Mouse (Mus musculus) limb, embryonic 10.5 days (tissue): ENCODE data around the gene Tppp2. TPM values are rescaled to one million over a fixed set of nuclear protein-coding genes. Genes with fewer than 3 reads are reported as not detected.
A peak's percentile ranks its signal among the peaks of the same experiment; 100 is the strongest.
"Not testable (repeated sequence)": the region's sequence is repeated elsewhere in the genome, so short reads cannot be mapped to it uniquely, and the experiment has no call there.

Source experiments
- DNase-seq: peaks from one replicate; pipeline ENCODE4 v3.0.0-alpha.2; 2017; ENCODE audit warnings: low spot score
- H3K27ac ChIP-seq: fragments of 300-500 bp; sonication (generic); 2 replicates; pipeline ENCODE4 v1.5.1; 2016; ENCODE audit warnings: mild to moderate bottlenecking
- H3K27me3 ChIP-seq: fragments of 300-500 bp; sonication (generic); 2 replicates; pipeline ENCODE4 v1.6.1; 2016; ENCODE audit warnings: low read depth, mild to moderate bottlenecking; ENCODE audit not compliant: poor library complexity, severe bottlenecking
- H3K36me3 ChIP-seq: fragments of 300-500 bp; sonication (generic); 2 replicates; pipeline ENCODE4 v1.6.1; 2016; ENCODE audit warnings: mild to moderate bottlenecking, moderate library complexity
- H3K4me1 ChIP-seq: fragments of 300-500 bp; sonication (generic); 2 replicates; pipeline ENCODE4 v1.6.1; 2016
- H3K4me3 ChIP-seq: fragments of 300-500 bp; sonication (generic); 2 replicates; pipeline ENCODE4 v1.5.1; 2016; ENCODE audit warnings: mild to moderate bottlenecking, moderate library complexity
- H3K9me3 ChIP-seq: fragments of 300-500 bp; sonication (generic); replicated peaks from 2 replicates; pipeline ENCODE4 v1.6.1; 2016; ENCODE audit warnings: mild to moderate bottlenecking
- WGBS: fragments of 180-500 bp; shearing (Covaris S2); methylation state at CpG from one replicate; pipeline ENCODE4 v1.1.7; 2016; 5-methylcytosine and 5-hydroxymethylcytosine counted together
- polyA plus RNA-seq: library from polyadenylated mRNA; unstranded; fragments of >200 nt; fragmentation: Nextera tagmentation; extraction: Ambion mirVana; gene quantifications from 2 replicates; pipeline ENCODE4 v1.2.1, GENCODE M21; 2016

Tppp2 gene
- polyA plus RNA-seq, 1 experiment from 2014 or later: not detected

GRCm38 (mm10) chr14:51913960-51914762, 4.1 kb upstream of the Tppp2 start, which contains the start of gene Ndrg2:
Gene Ndrg2 (minus strand): TSS chr14:51914158.
- peaks cover 23% of the 10 kb centered on the region for H3K4me1 ChIP-seq
- WGBS: 3% methylated on average over 23 of the region's 23 CpGs
- H3K27ac ChIP-seq: peak within 1 kb of the TSS; percentile 77
- H3K4me3 ChIP-seq: peak within 1 kb of the TSS; percentile 71
- H3K9me3 ChIP-seq: no peaks in the 10 kb centered on the region
- H3K27me3 ChIP-seq: peaks cover 47% of the 10 kb centered on the region
- DNase-seq: peak; percentile 59
- H3K36me3 ChIP-seq: no peaks in the 10 kb centered on the region

- no peak overlapping the region for H3K27ac ChIP-seq
- no peak for DNase-seq
- H3K36me3 ChIP-seq: no peaks in the 10 kb centered on the region
- H3K4me1 ChIP-seq: peaks cover 23% of the 10 kb centered on the region
- WGBS: 55% methylated on average over 3 of the region's 3 CpGs
- no peak overlapping the region for H3K4me3 ChIP-seq
- H3K9me3 ChIP-seq: no peaks in the 10 kb centered on the region
- H3K27me3 ChIP-seq: peaks cover 47% of the 10 kb centered on the region
Observed at GRCm38 (mm10) chr14:51915030-51915429, 3.2 kb upstream of the Tppp2 start.

DNA sequence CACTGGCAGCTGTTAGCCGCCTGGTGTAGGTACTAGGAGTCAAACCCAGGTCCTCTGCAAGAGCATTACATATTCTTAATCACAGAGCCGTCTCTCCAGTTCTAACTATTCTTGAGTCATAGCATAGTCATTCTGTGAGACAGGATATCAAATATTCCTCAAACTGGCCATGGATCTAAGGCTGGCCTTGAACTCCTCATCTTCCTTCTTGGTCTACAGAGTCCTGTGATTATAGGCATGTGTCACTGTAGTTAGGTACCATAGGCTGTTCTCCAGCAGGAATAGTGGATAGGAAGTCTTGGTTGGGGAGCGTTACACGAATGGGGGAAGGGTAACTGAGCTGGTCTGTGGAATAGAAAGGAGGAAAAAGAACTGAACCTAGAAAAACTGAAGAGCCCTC, 1.7 kb upstream of the Tppp2 start:
- no peak for DNase-seq
- Histone ChIP-seq H3K36me3 (no peaks in the 10 kb centered on the region), H3K4me1 (peaks cover 23% of the 10 kb centered on the region), H3K27ac (no peak overlapping the region), H3K9me3 (no peaks in the 10 kb centered on the region), H3K4me3 (no peak overlapping the region), H3K27me3 (peaks cover 32% of the 10 kb centered on the region)
- WGBS: 89% methylated on average over 4 of the region's 4 CpGs

DNA sequence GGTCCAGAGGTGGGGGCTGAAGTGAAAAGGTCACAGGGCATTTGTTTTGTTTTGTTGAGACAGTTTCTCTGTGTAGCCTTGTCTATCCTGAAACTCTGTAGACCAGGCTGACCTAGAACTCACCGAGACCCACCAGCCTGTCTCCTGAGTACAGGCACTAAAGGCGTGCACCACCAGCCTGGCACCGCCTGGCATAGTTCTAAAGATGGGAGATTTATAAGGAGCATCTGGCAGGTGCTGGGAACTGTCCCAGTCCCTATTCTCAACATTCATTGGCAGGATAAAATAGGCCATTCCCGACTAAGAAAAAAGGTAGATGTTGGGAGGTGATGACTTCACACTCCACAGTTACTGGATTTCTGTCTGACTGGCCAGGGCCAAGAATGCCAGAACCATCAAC, 741 bp downstream of the Tppp2 start:
- WGBS: 83% methylated on average over 4 of the region's 4 CpGs
- Histone ChIP-seq H3K36me3 (no peaks in the 10 kb centered on the region), H3K9me3 (no peaks in the 10 kb centered on the region), H3K27ac (no peak overlapping the region), H3K4me1 (peaks cover 7% of the 10 kb centered on the region), H3K27me3 (peaks cover 7% of the 10 kb centered on the region), H3K4me3 (no peak overlapping the region)
- DNase-seq: no peak

DNA sequence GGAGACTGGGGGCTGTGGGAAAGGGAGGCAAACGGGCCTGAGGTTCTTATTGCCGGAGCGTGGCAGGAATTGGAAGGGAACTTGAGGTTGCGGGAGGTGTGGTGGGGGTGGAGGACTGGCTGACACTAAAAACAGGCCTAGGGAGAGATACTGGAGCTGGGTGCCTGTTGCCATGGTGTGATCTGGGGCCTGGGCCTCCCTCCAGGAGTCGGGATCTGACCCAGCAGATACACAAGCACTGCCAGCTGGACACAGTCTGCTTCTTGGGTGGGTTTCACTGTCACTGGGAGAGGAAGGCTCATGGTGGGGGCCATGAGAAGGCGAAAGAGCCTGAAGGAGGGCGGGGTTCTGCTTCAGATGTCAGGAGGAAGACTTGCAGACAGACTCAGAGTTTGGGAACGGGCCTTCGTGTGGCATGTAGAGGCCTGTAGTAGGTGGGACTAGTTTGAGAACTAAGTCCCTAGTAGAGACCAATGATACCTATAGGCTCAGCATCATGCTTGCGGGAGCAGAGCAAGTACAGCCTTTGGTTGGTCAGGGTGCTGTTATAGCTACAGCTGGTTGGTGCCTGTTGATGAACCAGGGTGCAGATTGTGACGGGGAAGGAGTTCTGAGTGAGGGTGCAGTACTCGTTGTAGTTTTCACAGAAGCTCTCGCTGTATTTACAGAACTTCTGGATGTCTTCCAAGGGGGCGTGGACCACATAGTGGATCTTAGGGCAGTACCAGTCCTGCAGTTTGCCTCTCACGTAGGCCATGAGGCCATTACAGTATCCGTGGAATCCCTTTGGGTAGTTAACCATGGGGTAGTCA, 3.7 kb downstream of the Tppp2 start:
- no peak for DNase-seq
- Histone ChIP-seq H3K27ac (no peak overlapping the region), H3K9me3 (no peaks in the 10 kb centered on the region), H3K36me3 (no peaks in the 10 kb centered on the region), H3K4me1 (no peaks in the 10 kb centered on the region), H3K27me3 (no peaks in the 10 kb centered on the region), H3K4me3 (no peak overlapping the region)
- WGBS: 84% methylated on average over 16 of the region's 16 CpGs

DNA sequence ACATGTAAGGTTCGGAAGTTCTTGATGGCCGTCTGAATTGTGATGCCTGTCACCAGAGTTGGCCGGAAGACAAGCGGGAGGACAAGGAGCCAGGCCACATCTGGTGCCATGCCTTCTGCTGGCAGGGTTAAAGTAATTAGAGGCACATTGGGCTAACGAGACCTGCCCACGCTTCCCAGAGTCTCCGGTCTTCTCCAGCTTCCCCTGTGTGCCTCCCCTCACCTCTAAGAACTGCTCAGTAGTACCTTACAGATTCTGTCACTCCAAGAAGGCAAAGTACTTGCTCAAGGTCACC, 4.3 kb downstream of the Tppp2 start, which contains the start of gene Rnase13:
TSS of gene Rnase13 (minus strand) at position 203 of the 295 bp plus-strand sequence.
- WGBS: 91% methylated on average over 7 of the region's 7 CpGs
- Histone ChIP-seq H3K36me3 (no peaks in the 10 kb centered on the region), H3K27ac (no peak within 1 kb of the TSS), H3K27me3 (no peaks in the 10 kb centered on the region), H3K9me3 (no peaks in the 10 kb centered on the region), H3K4me3 (no peak within 1 kb of the TSS), H3K4me1 (no peaks in the 10 kb centered on the region)
- DNase-seq: no peak

DNA sequence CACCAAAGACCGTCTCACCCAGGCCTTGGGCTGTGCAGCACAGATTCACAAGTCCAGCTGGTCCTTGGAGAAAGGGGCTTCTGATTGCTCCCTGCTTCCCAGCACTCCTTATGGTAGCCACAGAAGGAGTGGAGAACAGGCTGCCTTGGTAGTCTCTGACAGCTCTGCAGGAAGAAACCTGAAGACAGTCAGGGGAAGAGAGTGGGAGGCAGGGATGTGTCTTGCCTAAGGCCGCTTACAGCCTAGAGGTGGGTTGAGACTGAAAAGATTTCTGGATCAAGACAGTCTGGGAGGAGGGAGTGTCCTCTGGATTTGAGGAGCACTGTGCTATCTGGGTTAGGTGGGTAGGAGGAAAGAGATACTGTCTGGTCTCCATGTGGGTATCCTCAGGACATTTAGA, 4.7 kb downstream of the Tppp2 start:
- no peak overlapping the region for H3K4me3 ChIP-seq
- no peak overlapping the region for H3K27ac ChIP-seq
- no peaks in the 10 kb centered on the region for H3K27me3 ChIP-seq
- no peaks in the 10 kb centered on the region for H3K4me1 ChIP-seq
- no peak for DNase-seq
- 88% methylated on average over 2 of the region's 2 CpGs for WGBS
- no peaks in the 10 kb centered on the region for H3K9me3 ChIP-seq
- no peaks in the 10 kb centered on the region for H3K36me3 ChIP-seq

DNA sequence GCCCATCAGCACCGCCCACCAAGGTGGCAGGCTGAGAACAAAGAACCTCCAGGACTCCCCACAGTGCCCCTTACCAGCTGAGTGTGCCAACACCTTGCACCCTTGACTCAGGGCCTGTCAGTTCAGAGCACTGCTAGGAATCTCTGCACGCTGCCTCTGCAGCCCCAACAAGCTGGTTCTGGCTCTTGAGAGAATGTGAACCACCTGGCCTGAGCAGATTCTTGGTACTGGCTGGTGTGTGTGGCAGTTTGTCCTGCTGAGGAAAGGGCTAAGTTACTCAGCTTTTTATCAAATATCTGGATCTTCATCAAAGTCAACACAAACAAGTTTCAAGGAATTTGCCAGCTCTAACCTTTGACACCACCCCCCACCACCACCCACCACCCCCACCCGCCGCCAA, 5.3 kb downstream of the Tppp2 start:
- Histone ChIP-seq H3K27ac (no peak overlapping the region), H3K9me3 (no peaks in the 10 kb centered on the region), H3K36me3 (no peaks in the 10 kb centered on the region), H3K27me3 (no peaks in the 10 kb centered on the region), H3K4me3 (no peak overlapping the region), H3K4me1 (no peaks in the 10 kb centered on the region)
- WGBS: 75% methylated on average over 4 of the region's 4 CpGs
- no peak for DNase-seq

DNA sequence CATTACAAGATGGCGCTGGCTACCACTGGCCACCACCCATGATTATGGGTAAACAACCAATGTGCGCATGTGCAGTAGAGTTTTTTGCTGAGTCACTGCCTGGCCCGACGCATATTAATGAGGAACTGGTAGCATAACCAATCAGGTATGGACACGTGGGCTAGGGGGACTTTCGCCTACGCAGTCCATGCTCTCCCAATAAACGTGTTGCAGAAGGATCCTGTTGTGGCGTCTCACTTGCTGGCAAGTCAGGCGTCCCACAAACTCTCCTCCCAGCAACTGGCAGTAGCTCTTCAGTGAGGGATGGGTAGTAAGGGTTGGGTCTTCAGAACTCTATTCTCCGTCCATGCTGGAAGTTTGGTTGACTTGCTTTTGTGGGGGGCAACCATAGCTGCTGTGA, 8.7 kb downstream of the Tppp2 start:
- not testable (repeated sequence) for H3K9me3 ChIP-seq, H3K4me1 ChIP-seq, H3K27ac ChIP-seq, H3K27me3 ChIP-seq, H3K4me3 ChIP-seq, DNase-seq, H3K36me3 ChIP-seq
- WGBS: 92% methylated on average over 11 of the region's 11 CpGs

DNA sequence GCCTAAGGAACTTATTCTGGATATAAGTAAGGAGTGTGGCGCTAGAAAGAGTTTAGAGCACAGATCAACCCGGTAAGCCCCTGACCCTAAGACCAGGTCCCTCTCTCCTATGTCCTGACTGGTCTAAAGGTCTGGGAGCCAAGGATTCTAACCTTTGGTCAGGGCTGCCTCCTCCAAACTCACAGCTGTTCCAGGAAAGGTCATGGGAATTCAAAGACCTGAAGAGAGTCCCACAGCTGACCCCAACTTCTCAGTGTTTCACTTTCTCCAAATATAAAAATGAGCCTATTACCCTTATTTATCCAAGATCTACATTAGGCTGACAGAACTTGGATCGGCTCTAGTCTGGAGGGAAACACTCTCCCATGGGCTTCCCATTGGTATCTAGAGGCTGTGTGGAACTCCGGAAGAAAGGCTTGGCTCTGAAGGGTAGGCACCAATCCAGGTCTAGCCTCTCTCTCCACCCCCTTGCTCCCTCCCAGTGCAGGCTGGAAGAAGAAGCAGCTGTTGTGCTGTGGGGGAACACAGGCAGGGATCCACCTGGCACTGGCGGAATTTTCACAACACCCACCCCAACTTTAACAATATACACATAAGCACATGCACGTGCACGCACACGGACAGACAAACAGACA, 11.2 kb downstream of the Tppp2 start:
- Histone ChIP-seq H3K36me3 (no peaks in the 10 kb centered on the region), H3K9me3 (no peaks in the 10 kb centered on the region), H3K4me1 (peaks cover 4% of the 10 kb centered on the region; the same call in 1 of the 2 replicates), H3K4me3 (no peak overlapping the region), H3K27me3 (no peaks in the 10 kb centered on the region), H3K27ac (no peak overlapping the region)
- 89% methylated on average over 8 of the region's 8 CpGs for WGBS
- DNase-seq: no peak

- H3K36me3 ChIP-seq: no peaks in the 10 kb centered on the region
- H3K27ac ChIP-seq: no peak overlapping the region; the same call in 1 of the 2 replicates
- H3K9me3 ChIP-seq: no peaks in the 10 kb centered on the region
- DNase-seq: no peak
- peaks cover 4% of the 10 kb centered on the region; the same call in 1 of the 2 replicates for H3K4me1 ChIP-seq
- H3K27me3 ChIP-seq: no peaks in the 10 kb centered on the region
- H3K4me3 ChIP-seq: no peak overlapping the region
- WGBS: 69% methylated on average over 9 of the region's 9 CpGs
Observed at GRCm38 (mm10) chr14:51929968-51930367, 11.7 kb downstream of the Tppp2 start.

GRCm38 (mm10) chr14:51930824-51931223, 12.6 kb downstream of the Tppp2 start:
- no peak for DNase-seq
- 34% methylated on average over 5 of the region's 5 CpGs for WGBS
- H3K4me3 ChIP-seq: no peak overlapping the region
- no peak overlapping the region for H3K27ac ChIP-seq
- no peaks in the 10 kb centered on the region for H3K27me3 ChIP-seq
- no peaks in the 10 kb centered on the region for H3K36me3 ChIP-seq
- H3K4me1 ChIP-seq: peaks cover 4% of the 10 kb centered on the region; the same call in 1 of the 2 replicates
- H3K9me3 ChIP-seq: no peaks in the 10 kb centered on the region
